Mouse (Mus musculus): Measurements from ENCODE around the gene Exo5.

Gene Exo5

GRCm38 (mm10) chr4:120878728-120879127, 46.1 kb downstream of the Exo5 start:
- in situ Hi-C loops (cut with MboI, MseI) = no loop called here

GRCm38 (mm10) chr4:120875961-120876360, 48.9 kb downstream of the Exo5 start:
- in situ Hi-C loops (cut with MboI, MseI) = no loop called here
